Mouse (Mus musculus) liver, embryonic 14.5 days (tissue): ENCODE results near the gene Slc12a9.

ENCODE experiments used
- CTCF ChIP-seq: IDR thresholded peaks from 2 replicates; pipeline ENCODE4 v1.5.1; 2016; ENCODE audit warnings: antibody characterized with exemption, low read depth, control low read depth
- EP300 ChIP-seq: IDR thresholded peaks from 2 replicates; pipeline ENCODE4 v1.6.1; 2016; ENCODE audit warnings: antibody characterized with exemption, low read depth

DNA sequence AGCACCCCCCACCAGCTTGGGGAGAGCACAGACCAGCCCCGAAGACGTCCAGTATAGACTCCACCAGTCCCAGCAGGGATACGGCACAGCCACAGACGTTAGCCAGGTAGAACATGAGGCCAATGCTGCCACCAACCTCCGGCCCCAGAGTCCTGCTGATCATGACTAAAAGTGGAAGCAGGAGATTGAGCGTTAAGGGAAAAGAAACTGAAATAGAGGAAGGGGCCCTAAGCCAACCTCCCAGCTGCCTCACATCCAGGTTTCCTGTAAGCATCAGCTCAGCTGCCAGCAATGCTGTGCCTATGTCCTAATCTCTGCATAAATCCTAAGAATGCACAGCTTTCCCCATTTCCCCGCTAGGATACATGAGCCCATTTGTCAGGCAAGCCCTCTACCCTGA, 2.5 kb downstream of the Slc12a9 start:
- TF ChIP-seq CTCF (no peak), EP300 (no peak)
